Mouse (Mus musculus) left cerebral cortex, postnatal 25 days (tissue): ENCODE measurements around the gene Pold1. TPM values are rescaled to one million over a fixed set of nuclear protein-coding genes. Genes with fewer than 3 reads are reported as not detected.

Experiments used
- DNase-seq, 2 experiments: peaks; one replicate each; pipeline ENCODE4 v3.0.0; 2022; ENCODE audit warnings: low spot score in 2 of 2, mixed read lengths in 1 of 2
- intact Hi-C: fragments of 180-260 bp; cut with DNase I; formaldehyde crosslinking; loops from one replicate; pipeline ENCODE4 v1.15.1; 2025
- total RNA-seq, 2 experiments: library from RNA; stranded (reverse); gene quantifications; 2 replicates each; pipeline ENCODE4 v1.2.3; 2021

Gene Pold1
- total RNA-seq, 2 experiments from 2014 or later = 5.7 to 6.0 TPM

DNA sequence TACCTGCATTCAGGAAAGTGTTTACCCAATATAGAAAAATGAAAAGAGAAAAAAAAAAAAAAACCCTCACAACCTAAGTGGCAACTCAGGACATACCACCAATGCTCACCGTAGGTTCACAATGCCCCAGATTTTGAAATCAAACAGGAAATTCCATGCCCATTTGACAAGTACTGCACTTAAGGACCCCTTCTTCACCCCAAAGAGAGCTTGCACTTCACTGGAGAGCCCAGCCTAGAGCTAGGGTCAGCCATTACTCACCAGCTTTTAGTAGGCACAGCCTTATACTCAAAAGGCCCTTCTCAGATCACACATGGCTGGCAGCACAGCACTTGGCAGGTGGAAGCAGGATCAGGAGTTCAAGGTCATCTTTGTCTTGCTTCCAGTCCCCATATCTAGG lies 34.5 kb upstream of the Pold1 start:
- no peak for DNase-seq
- intact Hi-C loops = no loop called here

DNA sequence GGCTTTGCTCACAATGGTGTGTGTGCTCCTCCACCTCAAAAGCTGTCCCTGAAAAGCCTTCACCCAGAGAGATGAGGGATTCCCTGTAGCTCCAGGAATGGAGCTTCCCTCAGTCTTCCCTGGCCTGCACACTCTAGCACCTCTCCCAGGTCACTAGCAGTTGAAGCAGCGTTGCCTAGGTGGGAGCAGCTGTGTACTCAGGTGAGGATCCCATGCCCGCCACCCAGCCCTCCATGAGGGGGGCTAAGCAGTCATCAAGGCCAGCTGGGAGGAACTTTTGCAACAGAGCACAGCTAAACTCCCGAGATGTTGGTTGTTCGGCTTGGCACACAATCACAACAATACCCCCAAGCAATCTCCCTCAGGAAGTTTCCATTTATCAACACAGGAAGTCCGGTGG lies 34.1 kb upstream of the Pold1 start:
- no peak for DNase-seq
- intact Hi-C loops = no loop called here

DNA sequence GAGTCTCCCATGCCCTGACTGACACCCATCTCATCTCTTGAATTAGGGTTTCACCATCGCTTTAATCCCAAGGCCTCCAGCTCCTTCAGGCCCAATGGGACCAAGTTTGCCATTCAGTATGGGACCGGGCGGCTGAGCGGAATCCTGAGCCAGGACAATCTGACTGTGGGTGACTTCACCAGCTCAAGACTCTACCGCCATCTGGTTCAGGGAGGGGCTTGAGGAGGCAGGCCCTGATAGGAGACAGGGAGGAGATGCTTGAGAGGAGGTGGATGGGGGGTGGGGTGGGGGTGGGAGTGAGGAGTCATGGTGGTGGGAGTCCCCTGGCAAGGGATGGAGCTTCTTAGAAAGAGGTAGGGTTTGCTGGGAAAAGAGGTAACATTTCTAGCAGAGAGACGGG lies 33.0 kb upstream of the Pold1 start:
- intact Hi-C loops = no loop called here
- no peak for DNase-seq

DNA sequence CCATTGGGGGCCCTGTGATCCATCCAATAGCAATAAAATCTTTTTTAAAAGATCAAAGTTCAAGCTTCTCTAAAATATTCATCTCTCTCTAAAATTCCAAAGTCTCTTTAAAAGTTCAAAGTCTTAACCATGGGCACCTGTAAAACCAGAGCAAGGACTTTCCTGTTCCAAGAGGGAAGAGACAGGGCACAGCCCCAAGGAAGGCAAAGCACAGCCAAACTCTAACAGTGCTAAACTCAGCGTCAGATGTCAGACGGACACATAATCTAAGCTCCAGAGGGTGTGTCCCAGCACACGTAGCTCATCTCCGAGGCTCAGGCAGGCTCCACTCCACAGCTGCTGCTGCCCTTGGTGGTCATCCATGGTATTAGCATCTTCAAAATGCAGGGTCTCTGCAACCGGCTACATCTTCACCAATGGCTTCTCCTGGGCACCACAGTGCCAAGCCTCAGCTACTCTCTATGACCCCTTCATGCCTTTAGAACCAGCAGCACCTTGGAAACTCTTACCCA lies 27.7 kb upstream of the Pold1 start:
- intact Hi-C loops = no loop called here

DNA sequence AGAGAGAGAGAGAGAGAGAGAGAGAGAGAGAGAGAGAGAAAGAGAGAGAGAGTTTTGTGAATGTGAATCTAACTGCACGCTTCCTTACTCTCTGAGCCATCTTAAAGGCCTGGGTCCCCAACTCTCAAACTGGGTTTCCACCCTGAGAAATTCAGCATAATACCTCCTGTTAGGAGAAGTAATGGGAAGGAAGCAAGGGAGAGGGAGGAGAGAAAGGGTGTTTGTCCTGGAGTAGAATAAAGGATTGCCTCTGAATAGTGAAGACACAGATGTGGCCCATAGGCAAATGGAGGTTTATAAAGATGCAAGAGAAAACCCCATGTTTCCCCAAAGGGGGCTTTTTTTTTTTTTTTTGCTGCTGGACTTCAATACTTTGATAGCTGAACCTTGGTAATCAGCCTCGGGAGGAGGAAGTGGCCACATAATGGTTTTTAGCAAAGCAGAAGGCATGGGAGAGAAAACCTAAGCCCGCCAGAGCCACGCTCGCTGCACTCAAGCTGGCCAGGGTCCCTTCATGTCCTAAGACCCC lies 24.4 kb upstream of the Pold1 start:
- no peak for DNase-seq
- intact Hi-C loops = no loop called here

More for the DNA sequence above, 27.7 kb upstream of the Pold1 start:
- no peak for DNase-seq

DNA sequence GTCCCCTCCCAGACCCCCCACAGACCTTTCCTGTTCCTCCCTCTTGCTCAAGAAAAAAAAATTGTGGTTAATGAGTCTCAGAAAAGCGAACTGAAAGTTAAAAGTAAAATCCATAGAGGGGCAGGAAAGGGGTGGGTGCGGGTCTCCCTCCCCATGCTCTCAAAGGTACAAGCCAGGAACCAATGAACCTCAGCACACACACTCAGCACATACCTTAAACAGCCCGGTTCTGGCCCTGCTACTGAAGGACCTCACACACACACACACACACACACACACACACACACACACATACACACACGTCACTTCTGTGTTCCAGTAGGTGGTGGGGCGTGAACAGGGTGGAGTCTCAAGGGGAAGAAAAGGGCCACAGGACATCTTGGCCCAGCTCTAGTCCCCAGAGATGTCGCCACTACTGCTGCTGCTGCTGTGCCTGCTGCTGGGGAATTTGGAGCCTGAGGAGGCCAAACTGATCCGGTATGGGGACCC lies 23.6 kb upstream of the Pold1 start, which contains the start of gene Napsa:
TSS of gene Napsa (plus strand) at position 168 of the 489 bp plus-strand sequence.
- DNase-seq = no peak
- intact Hi-C loops = no loop called here

DNA sequence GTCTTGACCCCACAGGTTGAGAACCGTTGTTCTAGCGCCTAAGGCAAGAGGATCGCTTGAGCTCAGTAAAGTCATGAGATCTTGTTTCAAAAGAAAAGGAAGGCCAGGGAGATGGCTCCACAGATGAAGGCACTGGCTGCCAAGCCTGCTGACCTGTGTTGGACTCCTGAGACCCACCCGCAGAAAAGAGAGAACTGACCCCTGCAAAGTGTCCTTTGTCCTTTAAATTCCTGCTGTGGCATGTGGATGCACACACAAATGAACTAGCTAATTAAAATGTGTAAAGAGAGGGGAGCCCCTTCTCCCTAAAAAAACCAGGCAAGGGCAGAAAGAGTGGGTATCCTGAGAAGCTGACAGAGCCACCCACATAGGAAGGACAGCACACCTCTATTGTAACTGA lies 23.2 kb upstream of the Pold1 start:
- no peak for DNase-seq
- intact Hi-C loops = no loop called here

DNA sequence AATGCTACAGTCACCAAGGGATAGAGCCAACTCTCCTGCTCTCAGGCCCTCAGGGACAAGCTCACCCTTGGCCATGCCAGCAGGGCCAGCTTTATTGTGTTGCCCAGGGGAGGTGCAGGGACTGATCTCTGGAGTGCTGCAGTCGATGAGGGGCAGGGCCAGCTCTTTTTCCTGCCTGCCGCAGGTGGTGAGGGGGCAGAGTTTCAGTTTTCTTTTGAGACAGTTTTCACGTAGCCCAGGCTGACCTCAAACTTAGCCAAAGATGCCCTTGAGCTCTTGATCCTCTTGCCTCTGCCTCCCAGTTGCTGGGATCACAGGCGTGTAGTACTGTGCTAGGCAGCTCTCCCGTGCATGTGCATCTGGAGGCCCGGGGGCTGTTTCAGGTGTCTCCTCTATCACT lies 22.3 kb upstream of the Pold1 start:
- DNase-seq = no peak
- intact Hi-C loops = no loop called here

DNA sequence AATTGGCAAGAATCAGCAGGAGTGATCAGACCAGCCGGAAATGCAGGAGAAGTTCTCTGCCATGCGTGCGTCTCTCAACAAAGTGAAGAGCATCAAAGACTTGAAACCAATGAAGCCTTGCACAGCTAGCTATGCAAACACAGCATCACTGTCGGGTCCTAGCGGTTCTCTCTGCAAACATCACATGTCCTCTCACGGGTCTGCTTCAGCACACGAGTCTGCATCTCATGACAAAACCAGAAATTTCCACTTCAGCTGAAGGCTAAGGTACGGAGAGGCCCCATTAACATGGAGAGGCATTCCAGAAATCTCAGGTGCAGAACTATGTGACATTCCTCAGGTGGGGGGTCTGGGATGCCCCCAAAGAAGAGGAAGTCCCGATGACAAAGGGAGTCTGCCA lies 20.2 kb upstream of the Pold1 start:
- DNase-seq = no peak
- intact Hi-C loops = no loop called here

DNA sequence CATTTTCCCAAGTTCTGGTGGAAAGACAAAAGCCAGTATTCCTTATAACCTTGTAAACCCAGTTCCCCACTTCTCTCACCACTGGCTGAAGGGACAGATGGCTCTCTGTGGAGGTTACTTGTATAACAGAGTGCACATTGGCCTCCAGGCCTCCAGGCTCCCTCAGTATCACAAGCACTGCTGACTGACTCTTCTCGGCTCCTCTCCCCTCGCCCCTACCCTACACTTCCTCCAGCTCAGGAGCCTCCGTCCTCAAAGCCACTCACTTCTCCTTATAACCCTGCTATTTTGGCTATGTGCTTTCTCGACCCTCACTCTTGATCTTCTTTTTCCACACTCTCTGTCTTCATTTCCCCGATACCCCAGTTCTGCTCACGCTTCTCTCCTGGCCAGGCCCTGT lies 16.8 kb upstream of the Pold1 start:
- no peak for DNase-seq
- intact Hi-C loops = no loop called here

DNA sequence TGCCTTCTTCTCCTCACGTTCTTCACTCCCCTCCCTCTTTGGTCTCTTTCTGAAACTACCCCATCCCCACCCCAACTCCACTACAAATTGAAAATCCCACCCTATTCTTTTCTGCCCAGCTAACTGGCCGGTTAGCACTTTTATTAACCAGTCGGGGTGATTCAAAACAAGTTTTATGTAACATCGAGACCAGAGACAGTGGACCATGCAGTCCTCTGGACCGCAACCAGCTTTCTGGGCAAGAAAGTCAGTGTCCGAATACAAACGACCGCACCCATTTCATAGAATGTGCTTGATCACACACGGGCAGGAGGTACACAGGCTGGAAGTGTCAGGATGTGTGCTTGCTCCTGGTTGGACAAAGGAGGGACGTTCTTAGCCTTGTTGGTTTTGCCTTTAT lies 15.8 kb upstream of the Pold1 start:
- no peak for DNase-seq
- intact Hi-C loops = loop anchor here (5.0 kb wide), 2 partner anchors 42 to 83 kb away; partner anchors contain the start of gene Mybpc2

DNA sequence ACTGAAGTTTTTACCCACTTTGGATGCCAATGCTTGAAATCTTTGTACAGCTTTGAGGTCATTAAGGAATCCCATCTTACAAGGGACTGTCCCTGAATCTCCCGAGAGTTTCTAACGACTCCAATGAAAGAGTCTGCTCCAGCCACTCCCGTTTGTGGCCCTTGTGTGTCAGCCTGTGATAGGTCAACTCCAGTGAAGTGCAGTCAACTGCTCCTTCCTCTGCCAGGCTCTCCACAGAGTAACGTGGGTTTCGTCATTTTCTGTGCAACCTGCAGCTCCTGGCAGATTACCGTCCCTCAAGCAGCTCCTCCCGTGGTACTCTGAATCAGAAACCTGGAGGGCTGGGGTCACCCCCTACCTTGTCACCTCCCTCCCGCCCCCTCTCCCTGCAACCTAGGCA lies 14.6 kb upstream of the Pold1 start:
- no peak for DNase-seq
- intact Hi-C loops = loop anchor here (5.0 kb wide), 2 partner anchors 41 to 84 kb away; partner anchors contain the start of gene Mybpc2

DNA sequence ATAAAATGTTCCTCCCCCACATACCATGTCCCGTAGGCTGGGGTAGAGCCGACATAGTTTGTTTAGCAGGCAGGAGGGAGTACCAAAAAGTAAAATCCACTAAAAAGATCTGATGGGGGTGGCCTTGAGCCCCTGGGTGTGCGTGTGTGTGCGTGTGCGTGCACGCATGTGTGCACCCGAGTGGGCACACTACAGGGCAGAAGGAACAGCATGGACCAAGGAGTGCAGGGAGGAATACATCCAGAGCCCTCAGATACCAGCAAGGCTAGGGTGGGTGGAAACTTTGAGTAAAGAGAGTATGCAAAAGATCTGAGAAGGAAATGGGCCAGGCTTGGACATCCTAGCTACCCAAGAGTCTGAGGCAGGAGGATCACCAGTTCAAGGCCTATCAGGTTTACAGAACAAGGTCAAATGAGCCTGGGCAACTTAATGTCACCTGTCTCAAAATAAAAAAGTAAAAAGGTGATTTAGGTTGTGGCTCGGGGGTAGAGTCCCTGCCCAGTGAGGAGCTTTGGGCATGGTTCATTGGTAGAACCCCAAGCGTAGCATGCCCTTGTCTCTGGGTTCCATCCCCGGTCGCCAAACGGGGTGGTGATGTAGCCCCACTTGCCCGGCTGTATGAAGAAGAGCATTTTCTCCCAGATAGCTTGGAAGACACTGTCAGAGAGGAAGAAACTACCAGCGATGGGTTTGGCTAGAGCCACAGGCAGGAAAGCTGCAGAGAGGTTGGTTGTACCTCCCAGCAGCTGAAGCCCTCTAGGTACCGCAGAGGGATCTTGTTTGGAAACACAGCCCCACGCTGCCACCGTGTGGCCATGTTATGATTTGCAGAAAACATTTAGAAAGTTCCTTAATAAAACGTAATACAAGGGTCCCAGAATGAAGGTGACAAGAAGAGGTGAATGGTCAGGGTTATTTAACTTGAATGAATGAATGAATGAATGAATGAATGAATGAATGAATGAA lies 12.1 kb upstream of the Pold1 start:
- intact Hi-C loops = loop anchor here (2.0 to 5.0 kb wide), 3 partner anchors 38 to 87 kb away; partner anchors contain the start of gene Mybpc2
- peak; percentile 75 to 82 for DNase-seq

DNA sequence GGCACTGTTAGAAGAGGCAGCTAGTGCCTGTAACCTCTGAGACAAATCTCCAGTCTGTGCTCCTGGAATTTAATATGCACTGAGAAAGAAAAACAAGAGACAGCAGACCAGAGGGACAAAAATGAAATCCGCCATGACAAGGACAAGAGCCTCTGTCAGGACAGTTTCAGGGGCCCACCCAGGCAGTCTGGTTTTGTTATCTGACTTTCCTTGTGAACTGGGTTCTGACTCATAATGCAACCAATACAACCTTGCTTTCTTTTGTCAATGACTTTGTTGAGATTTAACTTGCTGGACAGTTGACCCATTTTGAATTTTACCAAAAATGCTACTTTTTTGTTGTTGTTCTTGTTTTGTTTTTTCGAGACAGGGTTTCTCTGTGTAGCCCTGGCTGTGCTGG lies 9.0 kb upstream of the Pold1 start:
- intact Hi-C loops = no loop called here
- no peak for DNase-seq

DNA sequence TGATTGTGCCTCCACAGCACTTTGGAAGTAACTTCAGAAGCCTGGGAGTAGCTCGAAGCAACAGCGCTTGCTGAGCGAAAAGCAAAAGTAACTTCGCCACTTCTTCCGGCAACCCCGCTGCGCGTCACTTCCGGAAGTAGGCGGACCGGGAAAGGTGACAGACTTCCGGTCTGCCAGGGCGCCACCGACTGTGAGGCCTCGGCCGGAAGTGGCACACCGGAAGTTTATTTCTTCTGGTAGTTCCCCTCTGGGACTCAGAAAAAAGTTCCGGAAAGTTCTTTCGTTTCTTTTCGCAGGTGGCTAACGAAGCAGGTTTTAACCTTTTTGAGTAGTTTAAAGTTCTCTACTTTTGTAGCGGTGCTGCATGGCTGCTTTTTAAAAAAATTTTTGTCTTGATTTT lies 5.2 kb upstream of the Pold1 start, which contains the start of gene Nr1h2:
TSS of gene Nr1h2 (minus strand) at position 126 of the 400 bp plus-strand sequence.
- intact Hi-C loops = no loop called here
- DNase-seq = peak; percentile 95 to 98

DNA sequence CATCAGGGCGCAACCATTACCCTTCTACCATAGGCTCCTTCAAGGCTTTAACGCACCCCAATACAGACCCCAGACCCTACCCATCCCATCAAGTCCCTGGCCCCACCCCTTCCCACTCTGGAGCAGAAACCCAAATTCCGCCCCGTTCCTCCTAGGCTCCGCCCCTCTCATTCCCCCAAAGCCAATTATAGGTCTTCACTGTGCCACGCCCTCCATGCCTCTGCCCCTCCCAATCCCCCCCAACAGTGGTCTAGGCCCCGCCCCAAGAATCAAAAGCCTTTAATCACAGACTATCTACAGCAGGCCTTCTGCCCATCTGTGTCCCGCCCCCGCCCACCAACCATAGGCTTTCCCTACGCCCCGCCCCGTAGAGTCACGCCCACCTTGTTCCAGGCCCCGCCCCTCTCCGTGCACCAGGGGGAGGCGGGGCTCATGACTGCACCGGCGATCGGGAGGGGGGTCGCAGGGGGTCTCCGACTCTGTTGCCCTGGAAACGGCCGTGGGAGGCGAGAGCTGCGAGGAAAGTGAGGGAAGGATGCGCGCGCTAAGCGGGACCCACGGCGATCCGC lies 4.6 kb upstream of the Pold1 start:
- intact Hi-C loops = no loop called here
- peak in 1 of 2 experiments; percentile 47 for DNase-seq

DNA sequence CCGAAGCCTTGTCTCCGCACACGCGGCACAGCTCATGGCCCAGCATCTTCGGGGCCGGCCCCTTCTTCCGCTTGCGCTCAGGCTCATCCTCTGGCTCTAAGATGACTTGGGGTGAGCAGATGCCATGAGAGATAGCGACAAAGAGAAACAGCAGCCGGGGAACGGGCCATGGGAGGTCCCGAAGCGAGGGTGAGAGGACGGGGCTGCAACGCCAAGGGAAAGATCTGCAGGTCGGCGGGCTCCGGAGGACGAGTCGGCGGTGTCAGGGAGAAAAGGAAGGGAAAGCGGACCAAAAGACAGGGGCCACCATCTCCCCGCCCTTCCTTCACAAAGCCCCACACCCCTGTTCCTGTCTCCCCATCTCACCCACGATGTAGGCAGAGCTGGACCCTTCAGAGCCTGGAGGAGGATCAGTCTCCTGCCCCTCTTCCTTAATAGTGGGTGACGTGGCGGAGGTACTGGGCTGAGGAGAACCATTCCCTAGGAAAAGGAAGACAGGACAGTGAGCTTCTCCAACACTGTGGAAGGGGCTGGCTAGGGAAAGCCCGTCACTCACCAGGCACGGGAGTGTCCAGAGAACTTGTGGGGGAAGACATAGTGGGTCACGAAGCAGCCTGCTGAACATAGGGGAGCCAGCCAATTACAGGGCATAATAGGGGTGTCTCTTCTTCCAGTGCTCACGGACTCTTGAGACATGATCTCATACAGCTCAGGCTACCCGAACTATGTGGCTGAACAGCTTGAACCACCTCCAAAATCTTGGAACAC lies 3.7 kb upstream of the Pold1 start:
- intact Hi-C loops = no loop called here
- no peak for DNase-seq

DNA sequence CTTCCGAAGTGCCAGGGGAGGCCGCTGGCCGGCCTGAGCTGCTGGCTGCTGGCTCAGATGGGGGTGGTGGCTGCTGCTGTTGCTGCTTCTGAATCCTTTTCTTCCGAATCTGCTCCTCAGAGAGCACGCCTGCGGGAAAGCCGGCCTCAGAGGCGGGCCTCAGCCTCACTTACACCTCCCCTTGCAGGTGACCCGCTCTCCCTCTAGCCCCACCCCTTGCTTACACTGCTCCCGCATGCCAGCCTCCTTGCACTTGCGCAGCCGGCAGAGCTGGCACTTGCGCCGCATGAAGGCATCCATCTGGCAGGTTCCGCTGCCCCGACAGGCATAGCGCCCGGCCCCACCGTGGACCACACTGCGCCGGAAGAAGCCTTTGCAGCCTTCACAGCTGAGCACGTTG lies 3.1 kb upstream of the Pold1 start:
- intact Hi-C loops = no loop called here
- no peak for DNase-seq

DNA sequence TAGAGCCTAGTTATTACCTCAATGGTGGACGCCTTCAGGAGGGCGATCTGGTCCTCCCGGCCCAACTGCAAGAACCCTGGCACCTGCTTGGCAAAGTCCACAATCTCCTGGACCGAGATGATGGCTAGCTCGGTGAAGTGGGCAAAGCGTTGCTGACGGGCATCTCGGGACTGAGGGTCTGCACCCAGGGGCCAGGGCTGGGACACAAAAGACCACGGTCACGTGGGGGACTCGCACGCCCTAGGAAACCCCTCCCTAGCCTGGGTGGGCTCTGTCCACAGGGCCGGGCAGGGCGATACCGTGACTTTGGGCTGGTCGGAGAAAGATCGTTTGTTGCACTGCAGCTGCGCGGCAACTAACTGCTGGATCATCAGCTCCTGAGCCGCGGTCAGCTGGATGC lies 2.7 kb upstream of the Pold1 start:
- intact Hi-C loops = no loop called here
- no peak for DNase-seq

DNA sequence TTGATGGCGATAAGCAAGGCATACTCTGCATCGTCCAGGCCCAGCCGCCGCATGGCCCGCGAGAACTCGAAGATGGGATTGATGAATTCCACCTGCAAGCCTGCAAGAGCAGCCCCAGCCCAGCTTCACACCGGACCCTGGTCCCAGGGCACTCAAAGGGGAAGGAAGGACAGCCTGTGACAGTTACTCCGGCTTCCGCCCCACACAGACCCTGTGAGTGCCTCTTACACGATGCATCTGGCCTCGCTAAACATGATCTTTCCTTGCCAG lies 1.7 kb upstream of the Pold1 start:
- intact Hi-C loops = no loop called here
- DNase-seq = no peak
